Mouse (Mus musculus) CH12.LX (cell line): ENCODE measurements around the gene Stub1. TPM values are rescaled to one million over a fixed set of nuclear protein-coding genes. Genes with fewer than 3 reads are reported as not detected.

Experiments
- DNase-seq: peaks from one replicate; pipeline ENCODE4 v3.0.0-alpha.2; 2013; ENCODE audit errors: extremely low read depth
- H3K27ac ChIP-seq: 2 replicates; pipeline ENCODE4 v1.5.1; 2012; ENCODE audit warnings: low read depth, mild to moderate bottlenecking, control low read depth, moderate library complexity; ENCODE audit not compliant: insufficient read depth
- H3K27me3 ChIP-seq: replicated peaks from 2 replicates; pipeline ENCODE3; 2012; ENCODE audit warnings: inconsistent platforms
- H3K36me3 ChIP-seq, 2 experiments: replicated peaks in 1 of 2; 2 replicates each; pipeline versions ENCODE3 to v1.6.1; 2012; ENCODE audit warnings: inconsistent platforms in 1 of 2, low read length in 1 of 2, mild to moderate bottlenecking in 1 of 2, mixed read lengths in 1 of 2, moderate library complexity in 1 of 2; ENCODE audit not compliant: control insufficient read depth in 1 of 2, insufficient read depth in 1 of 2
- H3K4me1 ChIP-seq, 2 experiments: 2 replicates each; pipeline ENCODE4 v1.6.1; 2012; ENCODE audit warnings: inconsistent platforms in 1 of 2, moderate library complexity in 1 of 2; ENCODE audit not compliant: insufficient read depth in 2 of 2, control insufficient read depth in 1 of 2
- H3K4me2 ChIP-seq: 2 replicates; pipeline ENCODE4 v1.6.1; 2012; ENCODE audit warnings: low read depth, mild to moderate bottlenecking, control low read depth; ENCODE audit not compliant: poor library complexity, insufficient read depth, severe bottlenecking
- H3K4me3 ChIP-seq, 3 experiments: fragments of 150-350 bp in 1 of 3; sonication (generic) in 1 of 3; replicated peaks in 1 of 3; 2 replicates each; pipeline versions ENCODE3 to v1.5.1; 2011 to 2012; ENCODE audit warnings: low read depth in 2 of 3, low read length in 2 of 3, mild to moderate bottlenecking in 2 of 3, moderate library complexity in 2 of 3, control low read depth in 1 of 3, improper control_type of control experiment in 1 of 3, inconsistent platforms in 1 of 3, mixed read lengths in 1 of 3; ENCODE audit not compliant: poor library complexity in 1 of 3
- H3K79me2 ChIP-seq: replicated peaks from 2 replicates; pipeline ENCODE4 v1.6.1; 2012; ENCODE audit warnings: mild to moderate bottlenecking, moderate library complexity; ENCODE audit not compliant: control insufficient read depth, poor library complexity, insufficient read depth, severe bottlenecking; ENCODE audit errors: extremely low read depth
- H3K9ac ChIP-seq: 2 replicates; pipeline ENCODE4 v1.6.1; 2012; ENCODE audit warnings: low read depth, mild to moderate bottlenecking, control low read depth, moderate library complexity; ENCODE audit not compliant: insufficient read depth
- H3K9me3 ChIP-seq: replicated peaks from 2 replicates; pipeline ENCODE3; 2012; ENCODE audit warnings: low read length, inconsistent platforms, mixed read lengths
- BHLHE40 ChIP-seq: IDR thresholded peaks from 2 replicates; pipeline ENCODE4 v1.6.1; 2011; ENCODE audit warnings: mild to moderate bottlenecking, low read depth, low read length, improper control_type of control experiment
- CHD2 ChIP-seq: IDR thresholded peaks from 2 replicates; pipeline ENCODE4 v1.6.1; 2011; ENCODE audit warnings: low read length, improper control_type of control experiment
- CTCF ChIP-seq, 2 experiments: IDR thresholded peaks in 1 of 2; conservative IDR thresholded peaks in 1 of 2; 2 replicates each; pipeline ENCODE4 v1.5.1; 2011 to 2012; ENCODE audit warnings: low read depth in 2 of 2, low read length in 2 of 2, improper control_type of control experiment in 1 of 2, inconsistent platforms in 1 of 2, mild to moderate bottlenecking in 1 of 2, moderate library complexity in 1 of 2
- ELF1 ChIP-seq: IDR thresholded peaks from 2 replicates; pipeline ENCODE4 v1.6.1; 2014; ENCODE audit warnings: low read depth, mild to moderate bottlenecking, inconsistent platforms, low read length, improper control_type of control experiment
- EP300 ChIP-seq: IDR thresholded peaks from 2 replicates; pipeline ENCODE4 v1.6.1; 2011; ENCODE audit warnings: low read length, improper control_type of control experiment
- GABPA ChIP-seq: IDR thresholded peaks from 2 replicates; pipeline ENCODE4 v1.6.1; 2012; ENCODE audit warnings: low read depth, low read length, improper control_type of control experiment, inconsistent platforms; ENCODE audit not compliant: insufficient replicate concordance
- HCFC1 ChIP-seq: IDR thresholded peaks from 2 replicates; pipeline ENCODE4 v1.6.1; 2012; ENCODE audit warnings: low read depth, mild to moderate bottlenecking, inconsistent platforms, low read length, improper control_type of control experiment
- IRF4 ChIP-seq: IDR thresholded peaks from 2 replicates; pipeline ENCODE4 v1.6.1; 2014; ENCODE audit warnings: low read depth, mild to moderate bottlenecking, inconsistent platforms, low read length, improper control_type of control experiment
- KAT2A ChIP-seq: IDR thresholded peaks from 2 replicates; pipeline ENCODE4 v1.6.1; 2012; ENCODE audit warnings: low read length, improper control_type of control experiment, inconsistent platforms; ENCODE audit not compliant: insufficient replicate concordance
- MAX ChIP-seq: IDR thresholded peaks from 2 replicates; pipeline ENCODE4 v1.6.1; 2011; ENCODE audit warnings: low read length, improper control_type of control experiment
- MAZ ChIP-seq: IDR thresholded peaks from 2 replicates; pipeline ENCODE4 v1.6.1; 2012; ENCODE audit warnings: low read depth, mild to moderate bottlenecking, inconsistent platforms, low read length, improper control_type of control experiment, moderate library complexity
- MEF2A ChIP-seq: IDR thresholded peaks from 2 replicates; pipeline ENCODE4 v1.6.1; 2014; ENCODE audit warnings: low read depth, mild to moderate bottlenecking, inconsistent platforms, low read length, improper control_type of control experiment, borderline replicate concordance
- MXI1 ChIP-seq: IDR thresholded peaks from 2 replicates; pipeline ENCODE4 v1.6.1; 2011; ENCODE audit warnings: mild to moderate bottlenecking, low read depth, low read length, improper control_type of control experiment
- MYC ChIP-seq: IDR thresholded peaks from 2 replicates; pipeline ENCODE4 v1.6.1; 2011; ENCODE audit warnings: low read depth, mild to moderate bottlenecking, improper control_type of control experiment, low read length
- NELFE ChIP-seq: IDR thresholded peaks from 2 replicates; pipeline ENCODE4 v1.6.1; 2011; ENCODE audit warnings: low read depth, low read length, improper control_type of control experiment
- NRF1 ChIP-seq: IDR thresholded peaks from 2 replicates; pipeline ENCODE4 v1.6.1; 2014; ENCODE audit warnings: low read depth, mild to moderate bottlenecking, inconsistent platforms, low read length, improper control_type of control experiment, moderate library complexity
- POLR2A ChIP-seq: IDR thresholded peaks from 2 replicates; pipeline ENCODE4 v1.6.1; 2011; ENCODE audit warnings: low read depth, mild to moderate bottlenecking, improper control_type of control experiment, low read length
- POLR2AphosphoS2 ChIP-seq: IDR thresholded peaks from 2 replicates; pipeline ENCODE4 v1.6.1; 2011; ENCODE audit warnings: low read depth, low read length, improper control_type of control experiment
- RCOR1 ChIP-seq: conservative IDR thresholded peaks from 2 replicates; pipeline ENCODE4 v1.6.1; 2012; ENCODE audit warnings: low read depth, mild to moderate bottlenecking, inconsistent platforms, low read length, improper control_type of control experiment
- SIN3A ChIP-seq: IDR thresholded peaks from 2 replicates; pipeline ENCODE4 v1.6.1; 2012; ENCODE audit warnings: low read length, improper control_type of control experiment, inconsistent platforms
- TBP ChIP-seq: conservative IDR thresholded peaks from 2 replicates; pipeline ENCODE4 v1.6.1; 2011; ENCODE audit warnings: low read depth, low read length, improper control_type of control experiment
- TCF12 ChIP-seq: IDR thresholded peaks from 2 replicates; pipeline ENCODE4 v1.6.1; 2014; ENCODE audit warnings: low read depth, mild to moderate bottlenecking, inconsistent platforms, low read length, improper control_type of control experiment
- UBTF ChIP-seq: IDR thresholded peaks from 2 replicates; pipeline ENCODE4 v1.6.1; 2012; ENCODE audit warnings: low read depth, mild to moderate bottlenecking, inconsistent platforms, low read length, improper control_type of control experiment, moderate library complexity
- USF1 ChIP-seq: IDR thresholded peaks from 2 replicates; pipeline ENCODE4 v1.6.1; 2014; ENCODE audit warnings: low read depth, mild to moderate bottlenecking, inconsistent platforms, low read length, improper control_type of control experiment
- USF2 ChIP-seq: conservative IDR thresholded peaks from 2 replicates; pipeline ENCODE4 v1.6.1; 2011; ENCODE audit warnings: low read depth, low read length, improper control_type of control experiment
- ZC3H11A ChIP-seq: IDR thresholded peaks from 2 replicates; pipeline ENCODE4 v1.6.1; 2012; ENCODE audit warnings: low read depth, mild to moderate bottlenecking, inconsistent platforms, low read length, improper control_type of control experiment
- ZKSCAN1 ChIP-seq: IDR thresholded peaks from 2 replicates; pipeline ENCODE4 v1.6.1; 2012; ENCODE audit warnings: low read depth, inconsistent platforms, low read length, improper control_type of control experiment, borderline replicate concordance
- ZMIZ1 ChIP-seq: IDR thresholded peaks from 2 replicates; pipeline ENCODE4 v1.6.1; 2012; ENCODE audit warnings: low read depth, mild to moderate bottlenecking, inconsistent platforms, low read length, improper control_type of control experiment
- dilution Hi-C: fragments of 300-500 bp; cut with MboI; formaldehyde crosslinking; loops from 2 replicates; pipeline ENCODE4 v1.14.3; 2020; ENCODE audit warnings: low sequenced_read_pairs; ENCODE audit not compliant: extremely low pct_unique_long_range_greater_than_20kb, extremely low pct_ligation_motif_present
- in situ Hi-C: fragments of 300-500 bp; cut with MboI; formaldehyde crosslinking; loops from 3 replicates; pipeline ENCODE4 v1.14.3; 2019; ENCODE audit warnings: low sequenced_read_pairs, low pct_ligation_motif_present, low pct_unique_long_range_greater_than_20kb, mixed read lengths
- polyA plus RNA-seq: library from polyadenylated mRNA; unstranded; fragments of >175 nt; gene quantifications from 2 replicates; pipeline ENCODE4 v1.2.1, GENCODE M21; 2012; ENCODE audit warnings: low read depth; ENCODE audit not compliant: insufficient read length
- total RNA-seq, 2 experiments: library from RNA; depleted of rRNA; stranded (reverse); fragments of 300-350 nt in 1 of 2; fragments of >200 nt in 1 of 2; gene quantifications; 2 replicates each; pipeline ENCODE4 v1.2.3; 2012 to 2014

Stub1 gene
- total and polyA plus RNA-seq, 3 experiments: 62.9 to 98.3 (median 84.8) TPM

GRCm38 (mm10) chr17:25791843-25792527 is 41.2 kb downstream of the Stub1 start:
- no peaks in the 10 kb centered on the region for H3K9me3 ChIP-seq
- TF ChIP-seq BHLHE40 (no peak), ELF1 (peak; percentile 77), MEF2A (peak; percentile 60; the same call in 1 of the 2 replicates), EP300 (no peak), HCFC1 (peak; percentile 92), CTCF (conservative IDR thresholded peaks at IDR 0.05 in 1 of 2, IDR thresholded peaks at IDR 0.05 in 1 of 2; ENCODE audit: low read depth in 2 of 2, low read length in 2 of 2) (no peak), MXI1 (peak; percentile 83), TBP (peak; percentile 63; the same call in 1 of the 2 replicates), NRF1 (peak; percentile 46), ZMIZ1 (peak; percentile 85), ZKSCAN1 (peak; percentile 20; the same call in 1 of the 2 replicates), MAX (peak; percentile 55; the same call in 1 of the 2 replicates), MAZ (peak; percentile 74; the same call in 1 of the 2 replicates), ZC3H11A (no peak), MYC (0 out of 2 replicates have a peak, but pooled peaks have one; percentile 12), USF1 (no peak), IRF4 (peak; percentile 79), SIN3A (peak; percentile 94; the same call in 1 of the 2 replicates), UBTF (peak; percentile 23; the same call in 1 of the 2 replicates), KAT2A (peak; percentile 83; the same call in 1 of the 2 replicates), USF2 (no peak; the same call in 1 of the 2 replicates), TCF12 (peak; percentile 86), RCOR1 (peak; percentile 84), GABPA (peak; percentile 24; the same call in 1 of the 2 replicates), CHD2 (peak; percentile 81), NELFE (0 out of 2 replicates have a peak, but pooled peaks have one; percentile 76), POLR2AphosphoS2 (0 out of 2 replicates have a peak, but pooled peaks have one; percentile 36), POLR2A (peak; percentile 79)
- TF ChIP-seq, all 38 proteins: peak for 22
- Histone ChIP-seq H3K36me3 (peaks cover 17 to 44% of the 10 kb centered on the region in 2 experiments), H3K4me2 (peak overlapping the region; percentile 71; the same call in 1 of the 2 replicates), H3K9ac (peak overlapping the region; percentile 42), H3K4me3 (peak overlapping the region; percentile 67 to 83 (median 76)), H3K4me1 (peaks cover 14 to 29% of the 10 kb centered on the region in 2 experiments), H3K27me3 (no peaks in the 10 kb centered on the region), H3K79me2 (0 out of 2 replicates have a peak, but pooled peaks cover 3% of the 10 kb centered on the region), H3K27ac (peak overlapping the region; percentile 67)
- in situ Hi-C loops (loop anchor here (10.0 kb wide), 1 partner anchor 57 kb away; the partner anchor contains the start of gene Mslnl), dilution Hi-C loops (no loop called here)
- peak; percentile 84 for DNase-seq
